Mouse (Mus musculus) liver, embryonic 14.5 days (tissue): ENCODE measurements at regions not wholly inside any gene's neighbourhood (a gene's known extent, or its start where the extent isn't known, plus 50 kb on each side); places are given as distances from the start of the nearest gene placed in this dataset.

Source experiments
- CTCF ChIP-seq: IDR thresholded peaks from 2 replicates; pipeline ENCODE4 v1.5.1; 2016; ENCODE audit warnings: antibody characterized with exemption, low read depth, control low read depth
- EP300 ChIP-seq: IDR thresholded peaks from 2 replicates; pipeline ENCODE4 v1.6.1; 2016; ENCODE audit warnings: antibody characterized with exemption, low read depth

DNA sequence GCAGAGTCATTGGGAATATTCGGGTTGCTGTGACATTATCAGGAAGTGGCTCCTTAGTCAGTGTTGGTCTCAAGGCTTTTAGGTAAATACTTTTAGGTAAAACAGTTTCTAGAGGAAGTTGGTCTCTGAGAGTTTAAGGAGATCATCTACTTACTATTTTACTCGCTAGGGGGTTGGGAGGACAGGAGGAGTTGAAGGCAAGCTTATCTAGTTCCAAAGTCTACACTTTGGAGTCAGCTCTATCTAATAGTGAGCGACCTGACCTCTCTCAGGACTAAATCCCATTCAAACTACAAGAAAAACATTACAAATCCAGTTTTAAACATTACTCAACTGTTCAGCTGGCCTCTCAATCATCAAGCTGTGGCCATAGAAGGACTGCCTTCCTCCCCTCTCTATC lies 287.1 kb downstream of the Maf start:
- TF ChIP-seq CTCF, result no peak
- no peak for TF ChIP-seq EP300
